Mouse (Mus musculus) E14TG2a.4 (cell line): ENCODE results near the gene Commd4.
A peak's percentile ranks its signal among the peaks of the same experiment; 100 is the strongest.

Experiments used
- H3K27me3 ChIP-seq: 2 replicates; pipeline ENCODE4 v1.6.1; 2014; ENCODE audit warnings: low read length, control low read depth; ENCODE audit not compliant: insufficient read depth
- H3K36me3 ChIP-seq: 2 replicates; pipeline ENCODE4 v1.6.1; 2014; ENCODE audit warnings: low read length, control low read depth; ENCODE audit not compliant: insufficient read depth
- H3K4me1 ChIP-seq: replicated peaks from 2 replicates; pipeline ENCODE4 v1.6.1; 2014; ENCODE audit warnings: low read depth, low read length, control low read depth
- H3K4me3 ChIP-seq: replicated peaks from 2 replicates; pipeline ENCODE4 v1.5.1; 2014; ENCODE audit warnings: mild to moderate bottlenecking, low read length
- H3K9me3 ChIP-seq: 2 replicates; pipeline ENCODE4 v1.6.1; 2014; ENCODE audit warnings: low read length, control low read depth
- CTCF ChIP-seq: conservative IDR thresholded peaks from 2 replicates; pipeline ENCODE4 v1.5.1; 2014; ENCODE audit warnings: low read length
- NANOG ChIP-seq: IDR thresholded peaks from 2 replicates; pipeline ENCODE4 v1.6.1; 2014; ENCODE audit warnings: borderline replicate concordance, low read length, mixed read lengths
- POU5F1 ChIP-seq: IDR thresholded peaks from 2 replicates; pipeline ENCODE4 v1.6.1; 2014; ENCODE audit warnings: low read length, borderline replicate concordance

Commd4 gene

GRCm38 (mm10) chr9:57137777-57138176 lies 20.4 kb downstream of the Commd4 start:
- Histone ChIP-seq H3K4me3 (no peak overlapping the region), H3K9me3 (no peaks in the 10 kb centered on the region), H3K36me3 (peaks cover 99% of the 10 kb centered on the region), H3K4me1 (peaks cover 42% of the 10 kb centered on the region), H3K27me3 (no peaks in the 10 kb centered on the region)
- TF ChIP-seq NANOG, result no peak
- no peak for TF ChIP-seq POU5F1
- no peak for TF ChIP-seq CTCF

GRCm38 (mm10) chr9:57137246-57137645 lies 20.9 kb downstream of the Commd4 start:
- peaks cover 98% of the 10 kb centered on the region for H3K36me3 ChIP-seq
- no peaks in the 10 kb centered on the region for H3K9me3 ChIP-seq
- H3K27me3 ChIP-seq, result no peaks in the 10 kb centered on the region
- peaks cover 42% of the 10 kb centered on the region for H3K4me1 ChIP-seq
- TF ChIP-seq CTCF, result no peak
- TF ChIP-seq POU5F1, result no peak
- TF ChIP-seq NANOG, result no peak
- H3K4me3 ChIP-seq, result no peak overlapping the region

DNA sequence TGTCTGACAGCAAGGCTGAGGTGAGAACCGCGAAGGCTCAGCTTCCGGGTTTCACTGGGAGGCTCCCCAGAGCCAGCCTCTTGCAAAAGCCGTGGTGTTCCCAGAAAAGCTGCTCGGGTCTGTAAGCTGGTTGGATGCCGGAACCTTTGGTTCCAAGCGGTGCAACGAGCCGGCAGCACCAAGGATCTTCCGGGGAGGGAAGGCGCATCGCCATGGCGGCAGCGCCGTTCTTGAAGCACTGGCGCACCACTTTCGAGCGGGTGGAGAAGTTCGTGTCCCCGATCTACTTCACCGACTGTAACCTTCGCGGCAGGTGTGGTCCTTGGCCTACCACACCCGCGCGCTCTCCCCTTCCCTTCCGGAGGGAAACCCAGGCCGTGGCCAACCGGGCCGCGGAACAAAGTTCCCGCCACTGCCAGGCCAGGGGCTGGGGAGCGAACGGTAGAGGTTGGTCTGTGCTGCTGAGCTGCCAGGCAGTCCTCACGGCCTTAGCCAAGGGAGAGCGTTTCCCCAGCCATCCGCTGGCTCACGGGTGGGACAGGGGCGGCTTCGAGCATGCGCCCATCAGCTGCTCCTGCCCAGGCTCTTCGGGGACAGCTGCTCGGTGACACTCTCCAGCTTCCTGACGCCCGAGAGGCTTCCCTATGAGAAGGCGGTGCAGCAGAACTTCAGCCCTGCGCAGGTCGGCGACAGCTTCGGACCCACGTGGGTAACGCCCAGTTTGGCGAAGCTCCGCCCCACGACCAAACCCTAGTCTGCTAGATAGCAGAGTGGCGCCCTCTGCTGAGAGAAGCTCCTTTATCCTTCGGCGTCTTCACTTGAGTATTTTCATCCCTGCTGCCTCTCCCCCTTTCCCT lies 27.3 kb downstream of the Commd4 start, which contains the start of gene Man2c1:
TSS of gene Man2c1 (plus strand) at position 114 of the 857 bp plus-strand sequence.
- Histone ChIP-seq H3K4me1 (peaks cover 39% of the 10 kb centered on the region), H3K4me3 (peak within 1 kb of the TSS; percentile 94), H3K36me3 (peaks cover 80% of the 10 kb centered on the region), H3K9me3 (no peaks in the 10 kb centered on the region), H3K27me3 (no peaks in the 10 kb centered on the region)
- TF ChIP-seq CTCF, result peak; percentile 56
- TF ChIP-seq NANOG, result no peak
- no peak for TF ChIP-seq POU5F1

DNA sequence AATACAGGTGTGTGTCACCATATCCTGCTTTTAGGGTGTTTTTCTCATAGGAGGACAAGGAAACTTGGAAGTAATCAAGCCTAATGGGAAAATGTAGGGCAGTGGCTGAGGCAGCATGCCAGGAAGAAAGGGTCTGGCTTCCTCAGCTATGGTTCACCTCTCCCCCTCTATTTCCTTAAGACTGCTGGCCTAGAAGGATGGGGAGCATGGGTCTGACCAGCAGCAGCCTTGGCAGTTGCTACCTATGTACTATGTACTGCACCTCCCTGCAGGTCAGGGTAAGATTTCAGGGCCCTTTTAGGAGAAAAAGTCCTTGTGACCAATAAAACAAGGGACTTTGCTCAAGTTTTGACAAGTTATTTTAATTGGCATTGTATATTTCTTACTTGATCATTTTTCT lies 28.5 kb downstream of the Commd4 start:
- Histone ChIP-seq H3K27me3 (no peaks in the 10 kb centered on the region), H3K36me3 (peaks cover 80% of the 10 kb centered on the region), H3K4me3 (peak overlapping the region; percentile 94), H3K4me1 (peaks cover 39% of the 10 kb centered on the region), H3K9me3 (no peaks in the 10 kb centered on the region)
- TF ChIP-seq POU5F1 (no peak), NANOG (no peak), CTCF (no peak)

DNA sequence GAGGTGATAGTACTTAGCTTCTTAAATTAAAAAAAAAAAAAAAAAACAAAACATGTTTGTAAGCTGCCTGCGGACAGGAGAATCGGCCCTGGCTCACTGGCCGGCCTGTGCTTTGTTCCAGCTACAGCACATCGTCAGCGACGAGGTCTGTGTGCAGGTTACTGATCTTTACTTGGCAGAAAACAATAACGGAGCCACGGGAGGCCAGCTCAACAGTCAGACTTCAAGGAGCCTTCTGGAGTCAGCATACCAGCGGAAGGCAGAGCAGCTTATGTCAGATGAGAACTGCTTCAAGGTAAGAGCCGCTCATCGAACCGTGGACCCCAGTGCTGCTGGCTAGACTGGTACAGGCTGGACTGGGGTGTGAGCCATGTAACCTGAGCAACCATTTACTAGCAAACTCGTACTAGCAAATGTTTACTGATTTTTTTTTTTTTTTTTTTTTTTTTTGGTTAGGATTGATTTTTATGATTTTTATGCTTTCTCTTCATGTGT lies 40.8 kb downstream of the Commd4 start:
- peaks cover 100% of the 10 kb centered on the region for H3K36me3 ChIP-seq
- H3K4me1 ChIP-seq, result peaks cover 12% of the 10 kb centered on the region; the same call in 1 of the 2 replicates
- H3K27me3 ChIP-seq, result no peaks in the 10 kb centered on the region
- no peaks in the 10 kb centered on the region for H3K9me3 ChIP-seq
- no peak for TF ChIP-seq CTCF
- 0 out of 2 replicates have a peak, but pooled peaks have one; percentile 18 for TF ChIP-seq NANOG
- no peak for TF ChIP-seq POU5F1
- no peak overlapping the region for H3K4me3 ChIP-seq
